Mouse (Mus musculus): Measurements from ENCODE around the gene Ntn1. TPM values are rescaled to one million over a fixed set of nuclear protein-coding genes. Genes with fewer than 3 reads are reported as not detected.

The Ntn1 gene
- polyA plus RNA-seq, 1 experiment from 2014 or later: 25.7 TPM

DNA sequence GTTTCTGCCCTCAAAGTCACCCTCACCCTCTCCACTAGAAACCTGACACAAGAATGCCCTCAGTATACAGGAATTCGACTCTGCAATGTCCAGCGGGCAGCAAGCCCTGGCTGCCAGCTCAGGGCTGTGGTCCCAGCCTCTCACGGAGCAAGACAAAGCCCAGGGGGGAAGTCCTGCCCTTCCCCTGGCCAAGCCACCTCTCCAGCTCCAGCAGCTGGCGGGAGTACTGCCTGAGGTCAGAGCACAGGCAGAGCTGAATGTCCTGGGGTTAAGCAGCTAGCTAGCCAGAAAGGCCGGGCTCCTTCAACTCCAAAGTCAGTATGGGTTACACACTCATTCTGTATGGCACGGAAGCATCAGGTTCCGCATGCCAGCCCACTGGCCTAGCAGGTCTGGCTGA is 79.2 kb downstream of the Ntn1 start:
- 78% methylated on average over 7 of the region's 7 CpGs for WGBS

DNA sequence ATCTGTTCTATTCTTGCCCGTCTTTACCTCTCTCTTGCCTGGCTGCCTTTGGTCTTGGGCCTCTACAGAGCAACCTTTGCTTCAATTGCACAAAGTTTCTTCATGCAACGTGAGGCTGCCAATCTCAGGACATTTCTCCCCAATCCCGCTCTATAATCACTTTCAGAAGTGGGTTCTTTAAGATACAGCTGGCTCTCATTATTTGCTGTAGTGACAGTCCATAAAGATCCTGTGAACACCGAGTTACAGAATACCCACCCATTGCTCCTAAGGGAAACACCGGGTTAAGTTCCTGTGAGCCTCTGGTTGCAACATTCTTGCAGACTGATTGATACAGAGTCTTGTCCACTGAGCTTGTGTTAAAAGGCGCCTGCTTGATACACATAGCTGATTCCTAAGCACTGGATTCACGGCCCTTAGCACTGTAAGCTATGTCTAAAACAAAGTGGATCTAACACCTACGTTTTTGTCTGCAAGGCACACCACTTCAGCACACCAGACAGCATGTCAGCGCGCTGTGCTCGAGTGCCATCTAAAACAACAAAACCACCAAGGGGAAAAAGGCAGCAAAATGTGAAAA is 85.0 kb downstream of the Ntn1 start:
- Histone ChIP-seq H3K4me2 (no peak overlapping the region), H3K27me3 (replicated peaks) (no peaks in the 10 kb centered on the region), H3K9me3 (replicated peaks) (no peaks in the 10 kb centered on the region), H3K27ac (replicated peaks) (no peak overlapping the region), H3K9ac (replicated peaks) (no peak overlapping the region), H3K4me3 (replicated peaks) (no peak overlapping the region), H3K4me1 (peaks cover 22% of the 10 kb centered on the region), H3K36me3 (no peaks in the 10 kb centered on the region)
- ATAC-seq (ENCODE audit: low FRiP score): no peak
- WGBS: 84% methylated on average over 11 of the region's 11 CpGs

More for the DNA sequence above, 79.2 kb downstream of the Ntn1 start:
- ATAC-seq (ENCODE audit: low FRiP score): no peak
- Histone ChIP-seq H3K27me3 (replicated peaks) (no peaks in the 10 kb centered on the region), H3K9ac (replicated peaks) (no peak overlapping the region), H3K4me2 (no peak overlapping the region), H3K27ac (replicated peaks) (no peak overlapping the region), H3K4me3 (replicated peaks) (no peak overlapping the region), H3K36me3 (no peaks in the 10 kb centered on the region), H3K4me1 (no peaks in the 10 kb centered on the region), H3K9me3 (replicated peaks) (no peaks in the 10 kb centered on the region)

DNA sequence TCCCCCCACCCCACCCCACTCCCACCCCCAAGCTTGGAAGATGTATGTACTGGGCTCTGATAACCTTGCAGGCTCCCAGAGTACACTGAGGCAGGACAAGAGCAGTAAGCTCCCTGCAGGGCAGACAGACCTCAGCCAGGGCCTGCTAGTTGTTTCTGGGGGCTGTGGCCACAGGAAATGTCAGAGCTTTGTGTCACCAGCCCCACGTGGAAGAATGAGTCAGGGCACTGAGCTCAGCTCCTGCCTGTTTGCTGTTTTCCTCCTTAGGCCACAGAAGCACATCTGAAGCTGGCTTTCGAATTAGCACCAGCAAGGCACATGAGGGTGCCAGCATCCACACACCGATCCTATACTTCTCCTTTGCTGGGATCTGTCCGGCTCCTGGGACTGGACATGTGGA is 86.8 kb downstream of the Ntn1 start:
- Histone ChIP-seq H3K27ac (replicated peaks) (no peak overlapping the region), H3K27me3 (replicated peaks) (no peaks in the 10 kb centered on the region), H3K4me1 (peaks cover 27% of the 10 kb centered on the region), H3K9me3 (replicated peaks) (no peaks in the 10 kb centered on the region), H3K9ac (replicated peaks) (no peak overlapping the region), H3K4me2 (no peak overlapping the region), H3K4me3 (replicated peaks) (no peak overlapping the region), H3K36me3 (no peaks in the 10 kb centered on the region)
- 66% methylated on average over 4 of the region's 4 CpGs for WGBS
- no peak for ATAC-seq (ENCODE audit: low FRiP score)

DNA sequence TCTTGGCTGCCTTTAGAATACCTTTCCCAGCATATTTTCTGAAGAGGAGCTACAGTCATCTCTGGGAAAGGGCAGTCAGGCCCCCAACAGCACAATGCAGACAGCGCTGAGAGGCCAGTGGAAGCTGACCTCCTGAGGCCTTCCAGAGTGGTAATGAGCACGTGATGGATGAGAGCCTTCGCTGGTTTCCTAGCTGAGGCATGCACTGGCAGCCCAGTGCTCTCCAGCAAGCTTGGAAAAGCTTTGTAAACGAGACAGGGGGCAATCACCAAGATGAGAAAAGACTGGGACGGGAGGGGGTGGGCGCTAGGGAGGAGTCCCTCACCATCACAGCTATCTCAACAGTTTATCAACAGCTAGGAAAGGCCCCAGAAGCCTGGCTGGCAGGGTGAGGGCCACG is 87.6 kb downstream of the Ntn1 start:
- Histone ChIP-seq H3K9me3 (replicated peaks) (no peaks in the 10 kb centered on the region), H3K27ac (replicated peaks) (no peak overlapping the region), H3K27me3 (replicated peaks) (no peaks in the 10 kb centered on the region), H3K36me3 (no peaks in the 10 kb centered on the region), H3K4me3 (replicated peaks) (no peak overlapping the region), H3K4me1 (peaks cover 29% of the 10 kb centered on the region), H3K9ac (replicated peaks) (no peak overlapping the region), H3K4me2 (no peak overlapping the region)
- 19% methylated on average over 7 of the region's 7 CpGs for WGBS
- ATAC-seq (ENCODE audit: low FRiP score): no peak

DNA sequence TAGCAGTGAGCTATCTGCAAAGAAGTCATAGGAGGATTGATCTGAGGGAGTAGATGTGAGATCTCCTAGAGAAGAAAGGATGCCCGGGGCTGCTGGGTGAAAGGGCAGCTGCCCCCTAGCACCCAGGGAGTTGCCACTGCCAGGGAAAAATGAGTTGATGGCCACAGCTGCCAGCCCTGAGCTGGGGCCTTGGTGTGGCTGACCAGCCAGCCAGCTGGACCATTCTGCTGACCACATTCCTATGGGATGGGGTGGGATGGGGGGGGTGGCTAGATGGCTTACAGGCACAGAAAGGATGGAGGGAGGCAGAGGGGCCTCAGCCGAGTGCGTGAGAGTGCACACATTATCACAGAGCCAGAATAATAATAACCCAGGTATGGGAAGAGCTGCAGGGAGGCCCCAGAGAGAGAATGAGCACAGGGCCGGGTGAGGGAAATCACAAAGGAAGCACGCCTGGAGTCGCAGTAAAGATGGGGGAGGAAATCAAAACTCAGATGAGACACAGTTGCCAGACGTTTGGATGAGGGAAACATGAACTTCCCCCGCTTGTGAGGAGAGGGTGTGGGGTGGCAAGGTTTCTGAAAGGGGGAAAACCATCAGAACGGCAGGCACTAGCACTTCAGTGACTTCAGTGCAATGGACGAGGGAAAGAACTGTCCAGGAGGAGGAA is 91.6 kb downstream of the Ntn1 start:
- 44% methylated on average over 10 of the region's 10 CpGs for WGBS
- H3K9ac ChIP-seq (replicated peaks): no peak overlapping the region
- no peaks in the 10 kb centered on the region for H3K27me3 ChIP-seq (replicated peaks)
- no peak overlapping the region for H3K4me3 ChIP-seq (replicated peaks)
- no peak for ATAC-seq (ENCODE audit: low FRiP score)
- H3K4me1 ChIP-seq: peaks cover 26% of the 10 kb centered on the region
- no peaks in the 10 kb centered on the region for H3K36me3 ChIP-seq
- H3K9me3 ChIP-seq (replicated peaks): no peaks in the 10 kb centered on the region
- no peak overlapping the region for H3K4me2 ChIP-seq
- no peak overlapping the region for H3K27ac ChIP-seq (replicated peaks)

DNA sequence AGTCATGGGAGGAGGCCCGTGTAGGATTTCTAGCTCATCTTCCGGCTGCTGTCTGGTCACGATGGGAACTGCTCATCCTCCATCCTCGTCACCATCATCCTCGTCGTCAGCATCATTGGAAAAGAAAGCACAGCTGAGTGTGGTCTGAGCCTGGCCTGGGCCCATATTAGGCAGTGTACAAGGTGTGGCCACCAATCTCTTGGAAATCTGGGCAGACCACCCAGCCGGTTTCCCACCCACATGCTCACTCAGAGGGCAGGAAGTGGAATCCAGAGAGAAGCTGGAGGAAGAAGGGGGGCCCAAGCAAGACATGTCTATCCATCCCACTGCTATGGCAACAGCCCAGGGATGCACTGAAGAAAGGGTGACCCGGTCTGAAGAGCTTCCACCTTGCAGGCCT is 94.6 kb downstream of the Ntn1 start:
- H3K27ac ChIP-seq (replicated peaks): no peak overlapping the region
- no peak overlapping the region for H3K4me2 ChIP-seq
- no peak overlapping the region for H3K4me3 ChIP-seq (replicated peaks)
- H3K4me1 ChIP-seq: peaks cover 16% of the 10 kb centered on the region
- ATAC-seq (ENCODE audit: low FRiP score): no peak
- no peaks in the 10 kb centered on the region for H3K36me3 ChIP-seq
- WGBS: 82% methylated on average over 8 of the region's 8 CpGs
- no peak overlapping the region for H3K9ac ChIP-seq (replicated peaks)
- no peaks in the 10 kb centered on the region for H3K27me3 ChIP-seq (replicated peaks)
- no peaks in the 10 kb centered on the region for H3K9me3 ChIP-seq (replicated peaks)

DNA sequence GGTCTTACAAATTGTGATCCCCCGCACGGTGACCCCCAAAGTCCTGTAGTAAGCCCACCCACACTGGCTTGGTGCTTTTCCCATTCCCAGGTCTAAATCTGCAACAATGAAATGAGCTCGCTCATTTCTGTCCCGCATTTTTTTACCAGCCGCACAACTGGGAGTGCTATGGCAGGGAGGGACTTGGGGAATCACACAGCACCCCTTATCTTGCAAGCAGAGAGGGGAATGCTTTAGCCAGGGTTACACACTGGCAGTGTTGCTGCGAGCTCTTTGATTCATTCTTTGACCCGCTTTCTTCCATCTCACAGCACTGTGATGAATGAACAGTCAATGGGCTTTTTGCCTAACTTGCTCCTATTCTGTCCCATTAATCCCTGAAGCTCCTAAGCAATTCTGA is 98.3 kb downstream of the Ntn1 start:
- Histone ChIP-seq H3K27me3 (replicated peaks) (no peaks in the 10 kb centered on the region), H3K4me3 (replicated peaks) (no peak overlapping the region), H3K27ac (replicated peaks) (no peak overlapping the region), H3K4me2 (no peak overlapping the region), H3K9me3 (replicated peaks) (no peaks in the 10 kb centered on the region), H3K4me1 (peaks cover 10% of the 10 kb centered on the region; the same call in 1 of the 2 replicates), H3K36me3 (no peaks in the 10 kb centered on the region), H3K9ac (replicated peaks) (no peak overlapping the region)
- ATAC-seq (ENCODE audit: low FRiP score): no peak
- WGBS: 64% methylated on average over 7 of the region's 7 CpGs

DNA sequence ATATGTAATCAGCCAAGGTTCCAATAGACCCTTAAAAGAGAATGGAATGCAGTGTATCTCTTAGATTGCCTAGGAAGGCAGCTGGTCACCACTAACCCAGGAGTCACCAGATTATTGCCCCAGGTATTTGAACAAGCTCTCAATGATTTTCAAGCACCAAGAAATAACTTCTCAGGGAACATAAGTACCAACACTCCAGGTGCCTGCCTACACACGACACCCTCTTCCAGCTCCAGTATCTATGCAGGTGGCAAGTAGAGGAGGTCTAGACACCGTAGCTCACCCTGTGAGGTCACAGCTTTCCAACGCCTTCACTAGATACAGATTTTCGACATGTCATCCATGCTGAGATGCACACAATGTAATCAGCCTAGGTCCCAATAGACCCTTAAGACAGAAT is 99.0 kb downstream of the Ntn1 start:
- Histone ChIP-seq H3K4me2 (no peak overlapping the region), H3K36me3 (no peaks in the 10 kb centered on the region), H3K9ac (replicated peaks) (no peak overlapping the region), H3K9me3 (replicated peaks) (no peaks in the 10 kb centered on the region), H3K4me1 (peaks cover 10% of the 10 kb centered on the region; the same call in 1 of the 2 replicates), H3K27me3 (replicated peaks) (no peaks in the 10 kb centered on the region), H3K4me3 (replicated peaks) (no peak overlapping the region), H3K27ac (replicated peaks) (no peak overlapping the region)
- ATAC-seq (ENCODE audit: low FRiP score): no peak
- 85% methylated on average over 4 of the region's 4 CpGs for WGBS

DNA sequence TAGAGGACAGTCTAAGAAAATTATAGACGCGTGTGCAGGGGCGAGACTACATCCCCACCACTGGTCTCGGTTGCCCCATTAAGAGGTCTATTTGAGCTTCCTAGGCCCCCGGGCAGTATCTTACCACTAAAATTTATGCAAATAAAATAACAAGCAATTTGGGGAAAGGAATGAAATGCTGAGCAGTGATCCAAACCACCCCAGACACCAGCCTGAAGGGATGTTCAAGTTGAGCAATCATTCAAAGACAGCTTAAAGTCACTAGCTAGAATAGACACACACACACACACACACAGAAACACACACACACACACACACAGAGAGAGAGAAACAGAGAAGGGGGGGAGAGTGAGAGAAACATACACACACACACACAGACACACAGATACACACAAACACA is 105.1 kb downstream of the Ntn1 start:
- Histone ChIP-seq H3K27ac (replicated peaks) (no peak overlapping the region), H3K4me1 (peaks cover 16% of the 10 kb centered on the region), H3K27me3 (replicated peaks) (peaks cover 6% of the 10 kb centered on the region; the same call in 1 of the 2 replicates), H3K9me3 (replicated peaks) (no peaks in the 10 kb centered on the region), H3K4me3 (replicated peaks) (no peak overlapping the region), H3K36me3 (no peaks in the 10 kb centered on the region), H3K4me2 (no peak overlapping the region), H3K9ac (replicated peaks) (no peak overlapping the region; the same call in 1 of the 2 replicates)
- no peak for ATAC-seq (ENCODE audit: low FRiP score)
- WGBS: 61% methylated on average over 5 of the region's 5 CpGs

DNA sequence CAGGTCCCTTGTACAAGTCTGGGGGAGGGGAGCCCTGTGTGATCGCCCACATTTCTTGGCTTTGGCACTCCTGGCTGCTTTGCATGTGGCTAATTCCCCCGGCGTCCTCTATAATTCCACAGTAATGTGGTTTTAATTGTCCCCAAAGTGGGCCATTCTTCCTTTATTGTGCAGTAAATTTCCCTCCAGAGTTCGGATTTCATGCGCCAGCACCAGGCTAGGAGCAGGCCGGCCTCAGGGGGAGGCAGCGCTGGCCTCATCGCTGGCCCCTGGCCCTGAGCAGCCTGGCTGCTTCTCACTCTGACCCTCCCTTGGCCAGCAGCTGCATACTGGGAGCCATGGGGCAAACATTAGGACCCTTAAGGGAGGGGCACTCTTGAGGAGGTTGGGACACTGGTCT is 110.0 kb downstream of the Ntn1 start:
- WGBS: 12% methylated on average over 8 of the region's 8 CpGs
- Histone ChIP-seq H3K4me3 (replicated peaks) (no peak overlapping the region), H3K9ac (replicated peaks) (no peak overlapping the region), H3K4me1 (peaks cover 28% of the 10 kb centered on the region), H3K27me3 (replicated peaks) (peaks cover 6% of the 10 kb centered on the region), H3K27ac (replicated peaks) (0 out of 2 replicates have a peak overlapping the region, but pooled peaks have one; percentile 38), H3K9me3 (replicated peaks) (no peaks in the 10 kb centered on the region), H3K4me2 (peak overlapping the region; percentile 2; the same call in 1 of the 2 replicates), H3K36me3 (no peaks in the 10 kb centered on the region)
- peak; percentile 31 for ATAC-seq (ENCODE audit: low FRiP score)

DNA sequence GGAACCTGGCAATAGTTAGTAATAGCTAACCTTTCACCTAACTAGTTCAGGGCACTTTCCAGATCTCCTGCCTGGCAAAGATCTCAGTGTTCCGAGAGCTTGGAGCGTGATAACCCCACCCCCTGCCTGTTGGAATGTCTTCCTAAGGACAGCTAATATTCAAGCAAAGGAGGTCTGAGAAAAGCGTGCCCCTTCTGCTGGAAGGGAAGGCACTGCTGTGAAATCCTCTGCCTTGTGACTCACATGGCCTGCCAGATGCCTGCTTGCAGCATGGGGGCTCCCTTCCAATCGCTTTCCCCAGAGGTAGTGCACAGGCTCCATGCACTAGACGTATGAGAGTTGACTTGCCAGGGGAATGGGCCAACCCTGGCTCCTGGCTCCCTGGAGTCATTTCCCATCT is 113.3 kb downstream of the Ntn1 start:
- no peak for ATAC-seq (ENCODE audit: low FRiP score)
- Histone ChIP-seq H3K4me2 (no peak overlapping the region), H3K36me3 (no peaks in the 10 kb centered on the region), H3K4me3 (replicated peaks) (no peak overlapping the region), H3K9ac (replicated peaks) (no peak overlapping the region), H3K9me3 (replicated peaks) (no peaks in the 10 kb centered on the region), H3K27me3 (replicated peaks) (peaks cover 5% of the 10 kb centered on the region), H3K4me1 (peaks cover 25% of the 10 kb centered on the region), H3K27ac (replicated peaks) (no peak overlapping the region)
- 76% methylated on average over 5 of the region's 5 CpGs for WGBS

DNA sequence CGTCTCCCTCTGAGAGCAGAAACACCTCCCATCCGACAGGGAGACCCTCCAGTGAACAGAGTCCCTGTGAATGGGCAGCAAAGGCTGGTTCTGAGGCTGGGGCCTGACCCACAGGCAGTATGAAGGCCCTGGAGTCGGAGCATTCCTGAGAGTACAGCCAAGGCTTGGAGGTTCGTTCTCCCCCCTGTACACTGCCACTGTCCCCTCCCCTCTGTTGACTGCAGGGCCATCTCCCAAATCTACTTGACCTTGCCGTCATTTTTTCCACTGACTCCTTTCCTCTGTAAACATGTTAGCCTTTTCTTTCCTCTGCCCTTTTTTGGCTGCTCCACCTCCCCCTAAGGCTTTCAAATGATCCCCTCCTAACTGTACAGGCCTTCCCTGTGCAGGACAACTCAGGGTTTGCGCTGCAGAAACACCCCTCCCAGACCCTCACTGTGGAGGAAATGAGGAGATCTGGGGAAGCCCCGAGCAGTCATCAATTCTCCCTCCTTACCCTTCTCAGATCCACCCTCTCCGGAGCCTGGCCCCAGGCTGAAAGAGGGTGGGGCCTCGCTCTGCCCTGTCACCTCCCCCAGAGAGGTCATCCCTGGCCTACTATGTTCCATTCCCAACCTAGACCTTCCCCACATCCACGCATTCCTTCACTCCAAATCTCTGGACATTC is 114.3 kb downstream of the Ntn1 start:
- H3K9me3 ChIP-seq (replicated peaks): no peaks in the 10 kb centered on the region
- no peaks in the 10 kb centered on the region; the same call in 1 of the 2 replicates for H3K27me3 ChIP-seq (replicated peaks)
- no peaks in the 10 kb centered on the region for H3K36me3 ChIP-seq
- H3K4me3 ChIP-seq (replicated peaks): no peak overlapping the region
- WGBS: 62% methylated on average over 10 of the region's 10 CpGs
- H3K4me1 ChIP-seq: peaks cover 21% of the 10 kb centered on the region
- no peak overlapping the region for H3K9ac ChIP-seq (replicated peaks)
- H3K27ac ChIP-seq (replicated peaks): no peak overlapping the region
- H3K4me2 ChIP-seq: no peak overlapping the region
- ATAC-seq (ENCODE audit: low FRiP score): no peak

Data from neural tube, embryonic 15.5 days (tissue).